Mouse (Mus musculus) bone marrow, adult 2 months (tissue): ENCODE measurements at regions not wholly inside any gene's neighbourhood (a gene's known extent, or its start where the extent isn't known, plus 50 kb on each side); places are given as distances from the start of the nearest gene placed in this dataset.

Source experiments
- CTCF ChIP-seq: fragments of 200-500 bp; IDR thresholded peaks from 2 replicates; pipeline ENCODE4 v1.5.1; 2011; ENCODE audit warnings: low read length, control low read depth; ENCODE audit not compliant: control insufficient read depth, insufficient read depth
- POLR2A ChIP-seq: fragments of 200-500 bp; IDR thresholded peaks from 2 replicates; pipeline ENCODE4 v1.6.1; 2011; ENCODE audit warnings: low read depth, mild to moderate bottlenecking, control low read depth, low read length, borderline replicate concordance; ENCODE audit not compliant: control insufficient read depth

- no peak for TF ChIP-seq CTCF
- TF ChIP-seq POLR2A: no peak
Observed at GRCm38 (mm10) chr8:116289237-116289636, 215.5 kb upstream of the Dynlrb2 start.
